Mouse (Mus musculus) limb, embryonic 10.5 days (tissue): ENCODE results near the gene Coro1a. TPM values are rescaled to one million over a fixed set of nuclear protein-coding genes. Genes with fewer than 3 reads are reported as not detected.
A peak's percentile ranks its signal among the peaks of the same experiment; 100 is the strongest.
"Not testable (repeated sequence)": the region's sequence is repeated elsewhere in the genome, so short reads cannot be mapped to it uniquely, and the experiment has no call there.

Source experiments
- DNase-seq: peaks from one replicate; pipeline ENCODE4 v3.0.0-alpha.2; 2017; ENCODE audit warnings: low spot score
- H3K27ac ChIP-seq: fragments of 300-500 bp; sonication (generic); 2 replicates; pipeline ENCODE4 v1.5.1; 2016; ENCODE audit warnings: mild to moderate bottlenecking
- H3K27me3 ChIP-seq: fragments of 300-500 bp; sonication (generic); 2 replicates; pipeline ENCODE4 v1.6.1; 2016; ENCODE audit warnings: low read depth, mild to moderate bottlenecking; ENCODE audit not compliant: poor library complexity, severe bottlenecking
- H3K36me3 ChIP-seq: fragments of 300-500 bp; sonication (generic); 2 replicates; pipeline ENCODE4 v1.6.1; 2016; ENCODE audit warnings: mild to moderate bottlenecking, moderate library complexity
- H3K4me1 ChIP-seq: fragments of 300-500 bp; sonication (generic); 2 replicates; pipeline ENCODE4 v1.6.1; 2016
- H3K4me3 ChIP-seq: fragments of 300-500 bp; sonication (generic); 2 replicates; pipeline ENCODE4 v1.5.1; 2016; ENCODE audit warnings: mild to moderate bottlenecking, moderate library complexity
- H3K9me3 ChIP-seq: fragments of 300-500 bp; sonication (generic); replicated peaks from 2 replicates; pipeline ENCODE4 v1.6.1; 2016; ENCODE audit warnings: mild to moderate bottlenecking
- WGBS: fragments of 180-500 bp; shearing (Covaris S2); methylation state at CpG from one replicate; pipeline ENCODE4 v1.1.7; 2016; 5-methylcytosine and 5-hydroxymethylcytosine counted together
- polyA plus RNA-seq: library from polyadenylated mRNA; unstranded; fragments of >200 nt; fragmentation: Nextera tagmentation; extraction: Ambion mirVana; gene quantifications from 2 replicates; pipeline ENCODE4 v1.2.1, GENCODE M21; 2016

The Coro1a gene
- 28.9 and 37.8 TPM in 2 replicates for polyA plus RNA-seq

DNA sequence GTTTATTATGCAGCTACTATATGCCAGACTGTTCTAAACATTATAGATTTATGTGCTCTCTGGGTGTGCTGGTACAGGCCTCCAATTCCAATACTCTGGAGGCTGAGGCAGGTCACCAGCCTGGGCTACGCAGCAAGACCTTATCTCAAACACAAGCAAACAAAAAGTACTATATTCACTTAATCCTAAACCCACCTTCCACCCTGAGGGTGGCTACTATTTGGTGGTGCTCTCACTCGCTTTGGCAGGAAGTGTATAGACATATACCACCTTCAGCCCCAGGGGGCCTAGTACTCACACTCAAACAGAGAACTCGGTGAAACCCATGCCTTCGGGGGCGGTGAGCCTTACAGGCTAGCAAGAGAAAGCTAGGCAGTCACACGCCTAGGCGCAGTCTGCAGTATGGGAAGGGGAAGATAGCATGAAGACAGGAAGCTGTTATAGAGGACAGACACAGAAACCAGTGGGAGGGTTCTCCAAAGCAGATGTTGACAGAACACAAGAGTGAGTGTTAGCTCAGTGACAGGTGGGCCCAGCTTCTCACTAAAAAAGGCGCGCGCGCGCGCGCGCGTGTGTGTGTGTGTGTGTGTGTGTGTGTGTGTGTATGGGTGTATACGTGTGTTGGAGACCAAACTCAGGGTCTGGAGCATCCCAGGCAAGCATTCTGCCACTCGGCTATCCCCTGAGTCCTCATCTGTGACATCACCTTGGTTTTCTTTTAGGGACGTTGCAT, at the start of gene Coro1a:
TSS of gene Coro1a (minus strand) at position 346 of the 733 bp plus-strand sequence.
- H3K4me3 ChIP-seq: no peak within 1 kb of the TSS
- H3K9me3 ChIP-seq: no peaks in the 10 kb centered on the region
- WGBS: 92% methylated on average over 19 of the region's 19 CpGs
- peaks cover 40% of the 10 kb centered on the region for H3K27me3 ChIP-seq
- peaks cover 21% of the 10 kb centered on the region for H3K4me1 ChIP-seq
- no peak for DNase-seq
- H3K36me3 ChIP-seq: no peaks in the 10 kb centered on the region
- no peak within 1 kb of the TSS for H3K27ac ChIP-seq

DNA sequence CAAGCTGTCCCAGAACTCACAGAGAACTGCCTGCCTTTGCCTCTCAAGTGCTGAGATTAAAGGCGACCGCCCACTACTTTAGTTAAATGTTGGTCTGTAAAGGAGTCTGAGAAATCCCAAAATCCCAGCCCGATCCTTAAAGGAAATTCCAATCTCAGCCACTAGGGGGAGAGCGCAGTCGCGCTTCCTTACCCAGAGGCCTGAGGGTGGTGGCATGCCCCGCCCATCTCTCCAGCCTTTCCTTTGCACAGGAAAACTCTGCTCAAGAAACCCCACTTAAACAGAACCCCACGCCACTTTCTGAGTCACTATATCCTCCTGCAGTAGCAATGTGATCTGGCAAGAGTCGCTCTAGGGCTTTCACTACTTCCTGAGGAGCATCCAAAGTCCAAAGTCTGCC, 47.3 kb upstream of the Coro1a start:
- Histone ChIP-seq H3K27me3 (no peaks in the 10 kb centered on the region), H3K4me1 (peaks cover 23% of the 10 kb centered on the region), H3K27ac (peak overlapping the region; percentile 76), H3K9me3 (no peaks in the 10 kb centered on the region), H3K4me3 (no peak overlapping the region; the same call in 1 of the 2 replicates), H3K36me3 (no peaks in the 10 kb centered on the region)
- 1% methylated on average over 9 of the region's 9 CpGs for WGBS
- DNase-seq: peak; percentile 83

DNA sequence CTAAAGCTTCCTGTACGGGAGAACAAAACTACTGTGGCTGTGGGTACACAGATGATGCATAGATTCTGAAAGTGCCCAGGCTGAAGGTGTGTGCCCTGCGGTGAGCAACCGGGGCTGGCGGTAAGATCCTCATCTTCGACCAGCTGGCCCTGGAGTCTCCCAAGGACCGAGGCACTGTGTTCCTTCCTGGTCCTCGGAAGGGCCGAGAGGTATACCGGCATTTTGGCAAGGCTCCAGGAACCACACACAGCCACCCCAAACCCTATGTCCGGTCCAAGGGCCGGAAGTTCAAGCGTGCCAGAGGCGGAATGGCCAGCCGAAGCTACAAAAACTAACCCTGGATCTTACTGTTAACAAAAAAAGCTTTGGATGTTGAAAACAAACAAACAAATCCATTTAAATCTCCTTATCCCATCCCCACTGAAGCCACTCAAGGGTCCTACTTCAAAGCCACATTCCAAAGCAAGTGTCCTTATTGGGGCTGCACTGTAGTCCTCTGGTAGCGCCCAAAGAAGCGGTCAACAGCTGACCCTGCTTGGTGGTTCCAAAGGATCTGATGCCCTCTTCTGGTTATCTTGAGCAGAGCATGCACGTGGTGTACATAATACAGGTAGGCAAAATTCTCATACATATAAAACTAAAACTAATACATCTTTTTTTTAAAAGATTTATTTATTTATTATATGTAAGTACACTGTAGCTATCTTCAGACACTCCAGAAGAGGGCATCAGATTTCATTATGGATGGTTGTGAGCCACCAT, 42.2 kb upstream of the Coro1a start:
- 97% methylated on average over 17 of the region's 17 CpGs for WGBS
- H3K9me3 ChIP-seq: no peaks in the 10 kb centered on the region
- H3K27me3 ChIP-seq: no peaks in the 10 kb centered on the region
- no peaks in the 10 kb centered on the region for H3K36me3 ChIP-seq
- no peak for DNase-seq
- no peak overlapping the region for H3K4me3 ChIP-seq
- H3K4me1 ChIP-seq: peaks cover 16% of the 10 kb centered on the region
- no peak overlapping the region for H3K27ac ChIP-seq

DNA sequence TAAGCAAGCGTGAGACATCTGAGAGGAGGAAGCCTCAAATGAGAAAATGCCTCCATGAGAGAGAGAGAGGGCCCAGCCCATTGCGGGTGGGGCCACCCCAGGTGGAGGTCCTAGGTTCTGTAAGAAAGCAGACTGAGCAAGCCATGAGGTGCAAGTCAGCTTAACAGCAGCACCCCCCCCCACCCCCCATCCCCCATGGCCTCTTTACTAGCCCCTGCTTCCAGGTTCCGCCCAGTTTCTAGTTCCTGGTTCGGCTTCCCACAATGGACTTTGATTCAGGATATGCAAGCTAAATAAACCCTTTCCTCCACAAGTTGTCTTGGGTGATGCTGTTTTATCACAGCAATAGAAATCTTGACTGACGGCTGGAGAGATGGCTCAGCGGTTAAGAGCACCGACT, 41.2 kb upstream of the Coro1a start:
- H3K4me1 ChIP-seq: peaks cover 11% of the 10 kb centered on the region
- no peak overlapping the region for H3K4me3 ChIP-seq
- WGBS: 70% methylated on average over 7 of the region's 7 CpGs
- H3K27ac ChIP-seq: no peak overlapping the region
- H3K36me3 ChIP-seq: no peaks in the 10 kb centered on the region
- no peaks in the 10 kb centered on the region for H3K27me3 ChIP-seq
- no peak for DNase-seq
- no peaks in the 10 kb centered on the region for H3K9me3 ChIP-seq

DNA sequence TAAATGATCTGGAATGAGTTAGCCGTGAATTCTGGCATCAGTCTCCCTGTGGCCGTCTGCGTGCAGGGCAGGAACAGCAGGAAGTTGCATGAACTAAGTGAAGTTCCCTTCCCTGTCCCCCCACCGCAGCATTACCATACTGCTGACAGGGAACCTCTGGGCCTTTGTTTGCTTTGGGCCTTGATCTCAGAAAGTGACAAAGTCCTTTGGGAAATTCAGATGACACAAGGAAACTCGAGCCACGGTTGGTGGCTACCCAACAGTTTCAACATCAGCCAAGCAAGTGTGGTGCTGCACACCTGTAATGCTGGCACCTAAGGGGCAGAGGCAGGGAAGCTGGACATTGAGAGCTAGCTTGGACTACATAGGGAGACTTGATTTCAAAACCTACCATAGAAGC, 39.2 kb upstream of the Coro1a start:
- no peak for DNase-seq
- peaks cover 11% of the 10 kb centered on the region for H3K4me1 ChIP-seq
- no peaks in the 10 kb centered on the region for H3K9me3 ChIP-seq
- H3K36me3 ChIP-seq: no peaks in the 10 kb centered on the region
- 36% methylated on average over 6 of the region's 6 CpGs for WGBS
- H3K27ac ChIP-seq: no peak overlapping the region
- no peak overlapping the region for H3K4me3 ChIP-seq
- H3K27me3 ChIP-seq: no peaks in the 10 kb centered on the region

DNA sequence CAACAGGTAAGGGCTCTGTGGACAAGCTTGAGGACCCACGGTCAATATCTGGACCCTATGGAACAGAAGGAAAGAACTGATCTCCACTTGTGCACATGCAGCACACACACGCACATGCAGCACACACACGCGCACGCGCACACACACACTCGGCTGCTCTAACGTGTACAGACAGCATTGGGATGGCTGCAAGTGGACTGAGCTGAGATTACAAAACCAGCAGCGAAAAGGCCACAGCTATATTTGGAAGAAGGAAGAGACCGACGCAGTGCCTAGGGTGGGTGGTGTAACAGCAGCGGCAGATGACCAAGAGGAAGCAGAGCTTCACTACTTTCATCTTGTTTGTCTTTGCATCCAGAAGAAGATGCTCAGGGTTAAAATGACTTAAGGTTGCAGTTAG, 38.5 kb upstream of the Coro1a start:
- DNase-seq: no peak

DNA sequence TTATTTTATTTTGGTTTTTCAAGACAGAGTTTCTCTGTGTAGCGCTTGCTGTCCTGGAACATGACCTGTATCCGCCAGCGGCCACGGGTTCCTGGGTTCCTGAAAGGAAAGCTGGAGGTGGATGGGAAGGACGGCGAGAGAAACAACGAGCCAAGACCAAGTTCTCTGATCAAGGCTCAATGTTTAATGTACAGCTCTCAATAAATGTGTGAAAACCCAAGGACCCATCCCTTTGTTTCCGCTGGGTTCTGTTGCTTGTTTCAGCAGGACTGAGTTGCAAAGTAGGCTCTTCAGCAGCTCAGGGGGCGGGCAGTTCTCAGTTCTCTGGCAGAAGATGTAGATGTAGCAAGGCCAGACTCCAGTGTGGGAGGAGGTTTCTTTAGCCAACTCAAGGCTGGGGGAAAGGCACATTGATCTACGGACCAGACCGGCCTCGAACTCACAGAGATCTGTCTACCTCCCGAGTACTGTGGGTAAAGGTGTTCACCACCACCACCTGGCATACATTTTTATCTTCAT, 34.4 kb upstream of the Coro1a start:
- H3K9me3 ChIP-seq: no peaks in the 10 kb centered on the region
- H3K4me3 ChIP-seq: no peak overlapping the region
- DNase-seq: no peak
- 94% methylated on average over 13 of the region's 13 CpGs for WGBS
- no peaks in the 10 kb centered on the region for H3K27me3 ChIP-seq
- H3K27ac ChIP-seq: no peak overlapping the region
- no peaks in the 10 kb centered on the region for H3K36me3 ChIP-seq
- H3K4me1 ChIP-seq: peaks cover 6% of the 10 kb centered on the region

More for the DNA sequence above, 38.5 kb upstream of the Coro1a start:
- WGBS: 92% methylated on average over 12 of the region's 12 CpGs
- H3K27ac ChIP-seq: no peak overlapping the region
- H3K9me3 ChIP-seq: no peaks in the 10 kb centered on the region
- H3K27me3 ChIP-seq: no peaks in the 10 kb centered on the region
- no peak overlapping the region for H3K4me3 ChIP-seq
- H3K4me1 ChIP-seq: peaks cover 11% of the 10 kb centered on the region
- H3K36me3 ChIP-seq: no peaks in the 10 kb centered on the region

DNA sequence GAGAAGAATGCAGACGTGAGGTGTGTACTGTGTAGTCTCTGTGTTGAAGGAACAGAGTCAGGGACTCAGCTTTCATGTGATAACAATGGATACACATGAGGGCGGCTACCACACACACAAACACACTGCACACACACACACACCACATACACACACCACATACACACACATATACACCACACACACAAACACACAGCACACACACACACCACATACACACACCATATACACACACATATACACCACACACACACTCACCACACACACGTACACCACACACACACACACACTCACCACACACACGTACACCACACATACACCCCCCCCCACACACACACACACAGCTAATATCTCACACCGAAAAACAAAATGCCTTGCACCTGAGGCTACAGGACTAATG, 33.9 kb upstream of the Coro1a start:
- no peak for DNase-seq
- Histone ChIP-seq H3K4me1 (peaks cover 2% of the 10 kb centered on the region; the same call in 1 of the 2 replicates), H3K9me3 (no peaks in the 10 kb centered on the region), H3K36me3 (no peaks in the 10 kb centered on the region), H3K4me3 (no peak overlapping the region), H3K27ac (no peak overlapping the region), H3K27me3 (no peaks in the 10 kb centered on the region)
- 91% methylated on average over 5 of the region's 5 CpGs for WGBS

DNA sequence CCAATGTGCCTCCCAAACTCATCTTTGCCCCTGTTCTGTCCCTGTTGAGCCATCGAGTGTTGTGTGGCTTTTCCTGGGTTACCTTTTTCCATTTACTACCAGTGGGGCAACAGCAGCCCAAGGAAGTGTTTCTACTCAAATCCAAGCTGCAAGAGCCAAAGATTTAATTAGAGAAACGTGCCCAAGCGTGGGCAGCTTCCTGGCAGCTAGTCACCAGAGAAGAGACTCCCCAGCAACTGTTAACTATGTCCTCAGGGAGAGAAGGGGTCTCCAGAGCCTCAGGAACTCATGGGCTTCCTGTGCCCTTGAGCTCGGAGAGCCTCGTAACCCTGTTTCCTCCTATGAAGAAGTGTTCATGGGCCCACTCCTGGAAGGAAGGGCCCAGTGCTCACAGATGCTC, 33.4 kb upstream of the Coro1a start:
- no peaks in the 10 kb centered on the region for H3K36me3 ChIP-seq
- no peaks in the 10 kb centered on the region for H3K9me3 ChIP-seq
- no peak overlapping the region for H3K27ac ChIP-seq
- no peak for DNase-seq
- 90% methylated on average over 5 of the region's 5 CpGs for WGBS
- H3K4me3 ChIP-seq: no peak overlapping the region
- no peaks in the 10 kb centered on the region for H3K27me3 ChIP-seq
- no peaks in the 10 kb centered on the region for H3K4me1 ChIP-seq

DNA sequence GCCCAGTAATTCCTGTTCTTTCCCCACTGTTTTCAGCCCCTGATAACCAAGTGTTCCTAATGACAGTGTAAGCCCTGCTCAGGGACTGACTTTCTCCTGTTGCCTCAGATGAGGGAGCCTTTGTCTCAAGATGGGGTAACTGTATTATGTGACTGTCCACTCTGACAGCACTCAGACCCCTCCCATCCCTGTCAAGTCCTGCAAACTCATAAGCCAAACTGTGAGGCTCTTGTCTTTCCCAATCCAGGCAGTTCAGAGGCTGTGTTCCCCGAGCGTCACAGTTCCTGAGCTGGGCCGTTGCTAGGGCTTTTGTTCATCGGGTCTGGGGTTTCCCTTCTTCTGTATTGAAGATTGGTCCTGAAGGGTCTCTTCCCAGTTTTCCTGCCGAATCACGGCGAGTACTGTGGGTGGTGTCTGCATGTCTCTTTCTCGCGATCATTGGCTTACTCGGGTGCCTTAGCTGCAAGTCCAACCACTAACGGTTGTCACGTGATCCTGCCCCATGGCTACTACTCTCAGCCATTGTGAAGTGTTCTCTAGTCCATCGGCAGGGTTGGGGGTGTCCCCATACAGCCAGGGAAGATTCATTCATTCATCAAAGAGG, 32.6 kb upstream of the Coro1a start:
- WGBS: 88% methylated on average over 13 of the region's 13 CpGs
- no peaks in the 10 kb centered on the region for H3K4me1 ChIP-seq

DNA sequence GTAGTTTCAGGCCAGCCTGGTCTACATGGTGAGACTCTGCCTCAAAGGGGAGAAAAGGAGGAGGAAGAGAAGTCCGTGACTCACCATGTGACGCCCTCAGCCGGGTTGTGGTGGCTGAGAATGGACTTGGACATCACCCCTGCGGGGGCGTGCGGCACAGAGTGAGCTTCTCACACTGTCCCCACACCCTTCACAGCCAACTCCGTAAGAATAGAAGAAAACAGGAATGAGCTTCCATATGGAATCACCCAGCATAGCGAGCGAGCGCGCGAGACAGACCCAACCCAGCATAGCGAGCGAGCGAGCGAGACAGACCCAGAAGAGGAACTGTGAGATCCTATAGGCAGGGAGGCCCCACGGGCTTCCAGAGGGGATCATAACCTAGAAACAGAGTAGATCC, 32.0 kb upstream of the Coro1a start:
- Histone ChIP-seq H3K27ac (no peak overlapping the region), H3K4me1 (no peaks in the 10 kb centered on the region), H3K9me3 (no peaks in the 10 kb centered on the region), H3K27me3 (no peaks in the 10 kb centered on the region), H3K36me3 (no peaks in the 10 kb centered on the region), H3K4me3 (no peak overlapping the region)
- 89% methylated on average over 17 of the region's 17 CpGs for WGBS
- DNase-seq: no peak

More for the DNA sequence above, 32.6 kb upstream of the Coro1a start:
- Histone ChIP-seq H3K27ac (no peak overlapping the region), H3K4me3 (no peak overlapping the region), H3K27me3 (no peaks in the 10 kb centered on the region), H3K36me3 (no peaks in the 10 kb centered on the region), H3K9me3 (no peaks in the 10 kb centered on the region)
- DNase-seq: no peak

DNA sequence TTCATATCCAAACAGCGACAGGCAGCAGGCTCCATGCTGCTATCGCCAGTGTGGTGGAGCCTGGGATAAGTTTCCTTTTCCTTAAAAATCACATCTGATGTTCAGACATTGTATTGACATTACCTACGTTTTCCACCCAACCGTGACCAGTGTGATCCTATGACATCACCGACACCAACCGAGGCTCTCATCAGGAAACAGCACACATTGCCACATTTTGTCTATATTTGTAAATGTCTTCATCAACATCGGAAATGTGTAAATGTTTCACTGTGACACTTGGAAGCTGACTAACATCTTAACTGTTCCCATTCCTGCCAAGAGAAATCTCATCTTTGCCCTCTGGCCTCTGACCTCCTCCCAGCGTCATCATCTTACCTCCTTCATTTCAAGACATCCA, 28.5 kb upstream of the Coro1a start:
- Histone ChIP-seq H3K4me1 (no peaks in the 10 kb centered on the region), H3K27me3 (no peaks in the 10 kb centered on the region), H3K27ac (no peak overlapping the region), H3K4me3 (no peak overlapping the region), H3K9me3 (no peaks in the 10 kb centered on the region), H3K36me3 (no peaks in the 10 kb centered on the region)
- 85% methylated on average over 8 of the region's 8 CpGs for WGBS
- no peak for DNase-seq

DNA sequence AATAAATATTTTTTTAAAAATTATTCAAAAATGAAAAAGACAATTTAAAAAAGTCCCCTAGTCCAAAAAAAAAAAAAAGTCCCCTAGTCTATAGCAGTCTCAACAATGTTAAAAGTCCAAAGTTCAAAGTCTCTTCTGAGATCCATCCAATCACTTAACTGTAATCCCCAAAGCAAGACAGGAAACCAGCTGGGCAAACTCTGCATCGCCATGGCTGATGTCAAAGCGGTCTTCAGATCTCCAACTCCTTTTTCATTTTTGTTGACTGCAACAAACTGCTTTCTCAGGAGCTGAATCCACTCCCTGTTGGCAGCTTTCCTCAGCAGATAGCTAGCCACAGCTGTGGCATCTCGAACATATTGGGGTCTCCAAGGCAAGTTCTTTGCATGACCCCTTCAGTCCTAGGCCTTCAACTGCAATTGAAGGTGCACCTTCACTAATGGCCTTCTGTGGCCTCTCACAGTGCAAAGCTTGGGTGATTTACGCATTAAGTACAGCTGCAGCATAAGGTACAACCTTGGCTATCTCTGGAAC, 22.7 kb upstream of the Coro1a start:
- not testable (repeated sequence) for H3K9me3 ChIP-seq, H3K27me3 ChIP-seq, H3K4me1 ChIP-seq, DNase-seq, H3K36me3 ChIP-seq, H3K27ac ChIP-seq, H3K4me3 ChIP-seq
- 89% methylated on average over 4 of the region's 4 CpGs for WGBS
